Mouse (Mus musculus): ENCODE results near the gene Exoc3l4. TPM values are rescaled to one million over a fixed set of nuclear protein-coding genes. Genes with fewer than 3 reads are reported as not detected.

The Exoc3l4 gene
- polyA plus RNA-seq, 1 experiment from 2014 or later = 1.9 TPM

DNA sequence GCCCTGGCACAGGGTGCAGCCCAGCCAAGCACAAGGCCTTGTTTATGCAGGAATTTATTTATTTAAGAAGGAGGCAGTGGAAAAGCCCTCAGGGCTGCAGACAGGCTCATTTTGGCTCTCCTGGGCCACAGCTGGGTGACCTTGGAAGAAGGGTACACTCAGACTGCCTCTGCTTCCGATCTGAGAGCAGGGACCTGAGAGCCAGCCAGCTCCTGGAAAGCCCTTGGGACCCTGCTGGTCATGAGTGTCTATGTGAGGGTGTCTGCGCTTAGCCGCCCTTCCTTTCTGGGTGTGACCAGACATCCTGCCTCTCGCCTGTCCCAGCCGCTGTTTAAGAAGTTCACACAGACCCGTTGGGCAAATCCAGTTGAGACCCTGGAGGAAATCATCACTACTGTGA, 33.5 kb downstream of the Exoc3l4 start:
- Histone ChIP-seq H3K36me3 (replicated peaks) (no peaks in the 10 kb centered on the region), H3K4me1 (peaks cover 7% of the 10 kb centered on the region), H3K9ac (no peak overlapping the region), H3K4me3 (no peak overlapping the region), H3K27me3 (replicated peaks) (peaks cover 64% of the 10 kb centered on the region), H3K9me3 (no peaks in the 10 kb centered on the region), H3K27ac (no peak overlapping the region), H3K4me2 (no peak overlapping the region)
- 51% methylated on average over 6 of the region's 6 CpGs for WGBS
- no peak for ATAC-seq (replicated peaks)

DNA sequence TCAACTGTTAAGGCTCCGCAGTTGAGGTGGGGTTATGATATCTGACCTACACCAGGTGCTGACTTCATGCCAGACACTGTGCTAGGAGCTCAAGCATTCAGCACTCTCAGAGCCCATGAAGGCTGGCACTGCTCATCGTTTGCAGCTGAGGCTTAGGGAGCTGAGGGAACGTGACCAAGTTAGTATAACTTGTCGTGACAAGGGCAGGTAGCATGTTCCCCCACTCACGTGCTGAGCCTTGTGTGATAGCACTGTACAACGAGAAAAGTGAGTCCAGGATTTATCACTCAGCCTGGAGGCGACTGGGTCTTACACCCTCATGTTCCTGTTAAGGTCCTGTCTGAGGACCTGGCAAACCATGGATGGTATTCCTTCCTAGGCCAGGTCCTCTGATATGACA, 34.7 kb downstream of the Exoc3l4 start:
- no peak overlapping the region for H3K27ac ChIP-seq

DNA sequence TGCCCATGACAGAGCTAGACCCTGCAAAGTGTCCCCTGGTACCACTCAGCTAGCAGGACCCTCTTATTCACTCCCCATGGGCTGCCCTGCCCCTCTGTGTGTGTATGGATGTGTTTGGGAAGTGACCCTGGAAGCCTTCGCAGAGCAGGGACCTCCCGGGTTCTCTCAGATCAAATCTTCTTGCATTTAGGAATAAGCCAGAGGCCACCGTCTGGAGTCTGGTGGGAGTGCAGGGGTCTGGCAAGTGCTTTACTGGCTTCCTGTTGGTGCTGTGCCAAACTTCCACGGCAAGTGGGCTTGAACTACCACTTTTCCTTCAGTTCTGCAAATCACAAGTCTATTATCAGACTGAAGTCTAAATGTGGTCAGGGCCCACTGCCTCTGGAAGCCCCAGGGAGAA, 37.2 kb downstream of the Exoc3l4 start:
- Histone ChIP-seq H3K4me2 (no peak overlapping the region), H3K27me3 (replicated peaks) (peaks cover 28% of the 10 kb centered on the region), H3K4me3 (no peak overlapping the region), H3K27ac (no peak overlapping the region), H3K9ac (no peak overlapping the region), H3K36me3 (replicated peaks) (no peaks in the 10 kb centered on the region), H3K4me1 (no peaks in the 10 kb centered on the region), H3K9me3 (no peaks in the 10 kb centered on the region)
- 37% methylated on average over 4 of the region's 4 CpGs for WGBS
- ATAC-seq (replicated peaks) = no peak

More for the DNA sequence above, 34.7 kb downstream of the Exoc3l4 start:
- no peak for ATAC-seq (replicated peaks)
- no peaks in the 10 kb centered on the region for H3K9me3 ChIP-seq
- peaks cover 52% of the 10 kb centered on the region for H3K27me3 ChIP-seq (replicated peaks)
- H3K36me3 ChIP-seq (replicated peaks) = no peaks in the 10 kb centered on the region
- WGBS = 81% methylated on average over 7 of the region's 7 CpGs
- no peak overlapping the region for H3K9ac ChIP-seq
- no peak overlapping the region for H3K4me2 ChIP-seq
- no peaks in the 10 kb centered on the region for H3K4me1 ChIP-seq
- H3K4me3 ChIP-seq = no peak overlapping the region

DNA sequence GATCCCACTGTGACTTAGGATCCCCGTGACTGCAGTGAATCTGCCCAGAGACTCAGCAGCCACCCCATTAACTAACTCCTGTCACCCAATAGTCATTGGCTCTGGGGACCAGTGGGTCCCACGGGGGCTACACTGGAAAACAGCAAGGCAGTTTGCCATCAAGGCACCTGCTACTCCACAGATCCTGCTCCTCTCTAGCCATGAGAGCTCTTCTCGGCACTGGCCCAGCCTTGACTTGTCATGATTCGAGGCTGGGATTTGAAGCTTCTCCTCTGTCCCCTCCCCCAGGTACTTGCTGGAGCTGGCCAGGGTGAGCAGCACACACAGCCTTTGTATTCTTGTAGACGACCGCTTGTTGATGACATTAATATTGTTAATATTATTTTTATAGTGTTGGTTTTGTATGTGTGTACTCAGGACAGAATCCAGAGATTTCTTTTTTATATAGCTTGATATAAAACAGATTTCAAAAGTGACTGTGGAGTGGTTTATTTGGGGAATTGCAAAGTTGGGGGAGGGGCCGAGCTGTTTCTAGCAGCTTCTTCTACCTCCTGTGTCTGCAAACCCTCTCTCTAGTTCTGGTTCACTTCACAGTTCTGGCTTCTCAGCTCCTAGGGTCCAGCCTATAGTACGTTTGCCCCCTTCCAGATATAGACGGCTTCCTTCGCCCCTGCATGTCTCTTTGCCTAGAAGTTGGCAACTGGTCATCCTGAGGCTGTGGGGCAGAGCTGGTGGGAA, 37.9 kb downstream of the Exoc3l4 start:
- H3K9ac ChIP-seq = no peak overlapping the region
- WGBS = 61% methylated on average over 10 of the region's 10 CpGs
- no peaks in the 10 kb centered on the region for H3K4me1 ChIP-seq
- no peak overlapping the region for H3K4me2 ChIP-seq
- no peak overlapping the region for H3K4me3 ChIP-seq
- ATAC-seq (replicated peaks) = no peak
- no peaks in the 10 kb centered on the region for H3K9me3 ChIP-seq
- H3K36me3 ChIP-seq (replicated peaks) = no peaks in the 10 kb centered on the region
- no peak overlapping the region for H3K27ac ChIP-seq
- peaks cover 22% of the 10 kb centered on the region for H3K27me3 ChIP-seq (replicated peaks)

DNA sequence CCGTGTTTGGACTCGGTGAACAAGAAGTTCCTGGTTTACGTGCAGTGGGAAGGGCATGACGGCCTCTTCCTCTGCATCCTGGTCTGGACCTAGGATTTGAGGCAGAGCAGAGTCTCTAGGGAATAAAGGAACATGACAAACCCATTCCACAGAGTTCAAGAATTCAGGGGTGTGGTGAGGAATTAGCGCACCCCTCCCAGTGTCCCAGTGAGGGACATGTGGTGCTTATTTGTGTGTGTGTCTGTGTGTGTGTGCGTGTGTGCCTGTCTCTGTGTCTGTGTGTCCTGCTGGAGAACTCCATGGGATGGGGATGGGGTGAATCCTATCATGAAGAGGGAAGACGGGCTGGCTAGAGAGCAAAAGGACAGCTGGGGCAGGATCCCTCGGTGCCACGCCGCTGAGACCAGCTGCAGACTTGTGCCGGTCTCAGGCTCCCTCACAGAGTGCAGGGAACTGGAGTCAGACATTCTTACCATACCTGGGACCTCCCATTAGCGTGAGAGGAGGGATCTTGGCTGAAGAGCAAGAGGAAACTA, 38.6 kb downstream of the Exoc3l4 start:
- 70% methylated on average over 12 of the region's 12 CpGs for WGBS
- no peak for ATAC-seq (replicated peaks)
- peaks cover 16% of the 10 kb centered on the region; the same call in 1 of the 2 replicates for H3K27me3 ChIP-seq (replicated peaks)

DNA sequence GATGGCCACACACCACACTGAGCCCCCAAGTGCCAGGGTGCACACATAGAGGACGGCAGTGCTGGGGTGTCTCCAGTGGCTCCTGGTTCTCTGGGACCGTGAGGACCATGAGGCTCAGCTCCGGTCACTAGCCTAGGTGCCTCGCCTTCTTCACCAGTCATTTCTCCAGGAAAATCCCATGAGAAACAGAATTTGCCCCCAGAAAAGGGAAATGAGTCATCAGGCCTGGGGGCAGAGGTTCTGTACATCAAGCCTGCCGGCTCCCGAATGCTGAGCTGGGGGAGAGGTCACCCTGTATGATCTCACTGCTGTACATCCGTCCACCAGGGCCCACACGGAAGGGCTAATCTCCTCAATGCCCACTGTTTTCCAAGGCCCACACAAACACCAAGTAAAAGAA, 39.0 kb downstream of the Exoc3l4 start:
- 54% methylated on average over 8 of the region's 8 CpGs for WGBS
- Histone ChIP-seq H3K9ac (no peak overlapping the region), H3K4me3 (no peak overlapping the region), H3K4me2 (no peak overlapping the region), H3K27ac (no peak overlapping the region), H3K27me3 (replicated peaks) (peaks cover 12% of the 10 kb centered on the region; the same call in 1 of the 2 replicates), H3K9me3 (no peaks in the 10 kb centered on the region), H3K36me3 (replicated peaks) (no peaks in the 10 kb centered on the region), H3K4me1 (no peaks in the 10 kb centered on the region)
- no peak for ATAC-seq (replicated peaks)

More for the DNA sequence above, 38.6 kb downstream of the Exoc3l4 start:
- H3K9me3 ChIP-seq = no peaks in the 10 kb centered on the region
- H3K9ac ChIP-seq = no peak overlapping the region
- no peaks in the 10 kb centered on the region for H3K4me1 ChIP-seq
- no peak overlapping the region for H3K4me2 ChIP-seq
- H3K4me3 ChIP-seq = no peak overlapping the region
- no peak overlapping the region for H3K27ac ChIP-seq
- no peaks in the 10 kb centered on the region for H3K36me3 ChIP-seq (replicated peaks)

DNA sequence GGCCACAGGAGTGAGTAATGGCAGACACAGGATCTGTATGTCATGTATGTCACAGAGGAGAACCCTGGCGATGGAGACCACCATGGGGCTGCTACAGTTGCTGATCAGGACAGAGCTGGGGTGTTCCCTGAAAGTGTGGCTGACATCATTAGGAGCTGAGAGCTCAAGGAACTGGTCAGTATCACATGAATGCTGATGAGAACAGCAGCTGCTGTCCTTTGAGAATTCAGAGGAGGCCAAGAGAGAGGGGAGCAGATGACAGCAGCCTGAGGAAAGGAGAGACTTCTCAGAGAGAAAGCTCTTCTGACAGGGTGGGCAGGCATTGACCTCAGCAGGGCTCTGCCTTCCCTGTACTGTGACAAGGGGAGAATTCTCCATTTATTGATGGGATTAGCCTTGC, 40.9 kb downstream of the Exoc3l4 start:
- Histone ChIP-seq H3K27me3 (replicated peaks) (no peaks in the 10 kb centered on the region), H3K27ac (no peak overlapping the region), H3K9ac (no peak overlapping the region), H3K36me3 (replicated peaks) (no peaks in the 10 kb centered on the region), H3K9me3 (no peaks in the 10 kb centered on the region), H3K4me1 (no peaks in the 10 kb centered on the region), H3K4me3 (no peak overlapping the region), H3K4me2 (no peak overlapping the region)
- WGBS = 81% methylated on average over 1 of the region's 1 CpGs
- ATAC-seq (replicated peaks) = no peak

DNA sequence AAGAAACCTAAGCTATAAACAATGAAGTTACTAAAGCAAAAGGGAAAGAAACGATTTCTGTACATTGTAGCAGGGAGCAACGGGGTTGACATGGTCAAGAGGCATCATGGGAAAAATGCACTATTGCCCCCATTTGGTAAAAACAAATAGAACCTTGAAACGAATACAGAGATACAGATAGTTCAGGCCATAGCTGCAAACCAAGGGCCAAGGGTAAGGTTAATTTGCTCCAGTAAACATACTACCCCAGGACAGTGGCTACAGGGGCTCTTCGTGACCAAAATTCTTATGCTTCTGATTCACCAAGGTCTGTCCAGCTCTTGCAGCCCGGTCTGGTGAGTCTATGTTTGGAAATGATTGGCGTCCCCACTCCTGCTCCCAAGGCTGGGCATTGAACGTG, 46.8 kb downstream of the Exoc3l4 start:
- H3K27me3 ChIP-seq (replicated peaks) = no peaks in the 10 kb centered on the region
- H3K9ac ChIP-seq = no peak overlapping the region
- ATAC-seq (replicated peaks) = no peak
- H3K27ac ChIP-seq = no peak overlapping the region
- no peak overlapping the region for H3K4me3 ChIP-seq
- no peaks in the 10 kb centered on the region for H3K4me1 ChIP-seq
- WGBS = 80% methylated on average over 7 of the region's 7 CpGs
- H3K36me3 ChIP-seq (replicated peaks) = no peaks in the 10 kb centered on the region
- H3K4me2 ChIP-seq = no peak overlapping the region
- H3K9me3 ChIP-seq = no peaks in the 10 kb centered on the region

DNA sequence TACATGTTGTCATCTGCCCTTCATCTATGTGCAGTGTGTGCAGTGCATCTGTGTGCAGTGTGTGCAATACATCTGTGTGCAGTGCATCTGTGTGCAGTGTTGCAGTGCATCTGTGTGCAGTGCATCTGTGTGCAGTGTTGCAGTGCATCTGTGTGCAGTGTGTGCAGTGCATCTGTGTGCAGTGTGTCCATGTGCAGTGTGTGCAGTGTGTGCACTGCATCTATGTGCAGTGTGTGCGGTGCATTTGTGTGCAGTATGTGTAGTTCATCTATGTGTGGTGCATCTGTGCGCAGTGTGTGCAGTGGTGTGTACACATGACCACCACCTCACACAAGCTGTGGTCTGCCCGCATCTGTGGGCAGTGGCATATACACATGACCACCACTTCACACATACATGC, 49.6 kb downstream of the Exoc3l4 start:
- no peak overlapping the region for H3K4me2 ChIP-seq
- no peak overlapping the region for H3K9ac ChIP-seq
- no peaks in the 10 kb centered on the region for H3K4me1 ChIP-seq
- no peaks in the 10 kb centered on the region for H3K27me3 ChIP-seq (replicated peaks)
- H3K9me3 ChIP-seq = no peaks in the 10 kb centered on the region
- no peak overlapping the region for H3K4me3 ChIP-seq
- H3K36me3 ChIP-seq (replicated peaks) = no peaks in the 10 kb centered on the region
- H3K27ac ChIP-seq = no peak overlapping the region
- 97% methylated on average over 3 of the region's 3 CpGs for WGBS
- ATAC-seq (replicated peaks) = no peak

DNA sequence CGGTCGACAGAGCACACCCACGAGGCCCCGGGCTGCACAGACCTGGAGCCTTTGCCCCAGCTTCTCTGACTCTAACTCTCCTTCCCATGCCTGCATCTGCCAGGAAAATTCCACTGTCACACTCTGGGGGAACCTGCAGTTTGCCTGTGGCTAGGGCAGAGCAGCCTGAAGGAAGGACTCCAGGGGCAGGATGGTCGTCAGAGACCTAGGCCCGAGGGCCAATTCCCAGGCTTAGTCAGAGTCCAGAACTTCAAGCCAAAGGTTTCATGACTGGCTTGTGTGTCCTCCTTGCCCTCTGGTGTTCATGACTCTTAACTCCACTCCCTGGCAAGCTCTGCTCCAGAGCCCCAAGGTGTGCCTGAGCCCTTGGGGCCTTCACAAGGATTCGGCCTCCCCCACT, 51.4 kb downstream of the Exoc3l4 start:
- Histone ChIP-seq H3K4me2 (no peak overlapping the region), H3K9ac (no peak overlapping the region), H3K4me3 (no peak overlapping the region), H3K9me3 (no peaks in the 10 kb centered on the region), H3K27me3 (replicated peaks) (no peaks in the 10 kb centered on the region), H3K27ac (no peak overlapping the region), H3K4me1 (no peaks in the 10 kb centered on the region), H3K36me3 (replicated peaks) (no peaks in the 10 kb centered on the region)
- no peak for ATAC-seq (replicated peaks)
- WGBS = 55% methylated on average over 7 of the region's 7 CpGs

DNA sequence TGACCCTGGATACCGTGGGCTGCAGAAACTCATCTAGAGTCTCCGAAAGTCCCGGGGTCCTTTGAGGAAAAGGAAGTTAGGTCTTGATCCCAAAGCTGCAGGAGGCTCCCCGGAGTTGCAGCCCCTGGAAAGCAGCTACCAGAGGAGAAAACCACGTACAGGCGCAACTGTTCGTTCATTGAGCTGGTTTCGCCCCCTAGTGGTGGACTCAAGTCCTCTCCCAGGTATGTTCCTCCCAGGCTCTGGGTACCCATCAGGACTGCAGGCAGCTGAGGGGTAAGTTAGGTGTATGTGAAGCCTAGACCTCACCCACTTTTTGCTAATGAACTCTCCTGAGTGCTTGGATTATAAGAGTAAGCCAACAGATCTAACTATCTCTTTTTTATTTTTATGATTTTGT, 52.7 kb downstream of the Exoc3l4 start:
- no peak overlapping the region for H3K9ac ChIP-seq
- WGBS = 7% methylated on average over 8 of the region's 8 CpGs
- ATAC-seq (replicated peaks) = no peak
- H3K4me3 ChIP-seq = no peak overlapping the region
- no peak overlapping the region for H3K27ac ChIP-seq
- H3K36me3 ChIP-seq (replicated peaks) = no peaks in the 10 kb centered on the region
- H3K27me3 ChIP-seq (replicated peaks) = no peaks in the 10 kb centered on the region
- H3K9me3 ChIP-seq = no peaks in the 10 kb centered on the region
- H3K4me2 ChIP-seq = no peak overlapping the region
- no peaks in the 10 kb centered on the region for H3K4me1 ChIP-seq

DNA sequence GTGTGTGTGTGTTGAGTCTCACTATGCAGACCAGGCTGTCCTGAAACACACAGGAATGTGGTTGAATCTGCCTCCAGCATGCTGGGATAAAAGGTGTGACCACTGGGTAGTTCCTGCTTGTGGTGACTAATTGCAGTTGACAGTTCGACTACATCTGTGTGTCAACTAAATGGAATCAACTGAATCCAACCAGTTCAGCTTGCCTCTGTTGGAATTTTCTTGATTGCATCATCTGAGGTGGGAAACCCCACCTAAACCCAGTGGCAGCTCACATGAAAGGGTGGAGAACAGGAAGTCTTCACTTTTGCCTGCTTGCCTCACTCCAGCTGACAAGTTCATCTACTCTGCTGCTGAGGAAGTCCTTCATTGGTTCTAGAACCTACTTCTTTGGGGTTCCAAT, 54.3 kb downstream of the Exoc3l4 start:
- H3K9ac ChIP-seq = no peak overlapping the region
- 58% methylated on average over 1 of the region's 1 CpGs for WGBS
- no peak overlapping the region for H3K27ac ChIP-seq
- no peak overlapping the region for H3K4me2 ChIP-seq
- no peak for ATAC-seq (replicated peaks)
- no peaks in the 10 kb centered on the region for H3K9me3 ChIP-seq
- H3K36me3 ChIP-seq (replicated peaks) = no peaks in the 10 kb centered on the region
- H3K4me3 ChIP-seq = no peak overlapping the region
- H3K27me3 ChIP-seq (replicated peaks) = no peaks in the 10 kb centered on the region
- H3K4me1 ChIP-seq = no peaks in the 10 kb centered on the region

DNA sequence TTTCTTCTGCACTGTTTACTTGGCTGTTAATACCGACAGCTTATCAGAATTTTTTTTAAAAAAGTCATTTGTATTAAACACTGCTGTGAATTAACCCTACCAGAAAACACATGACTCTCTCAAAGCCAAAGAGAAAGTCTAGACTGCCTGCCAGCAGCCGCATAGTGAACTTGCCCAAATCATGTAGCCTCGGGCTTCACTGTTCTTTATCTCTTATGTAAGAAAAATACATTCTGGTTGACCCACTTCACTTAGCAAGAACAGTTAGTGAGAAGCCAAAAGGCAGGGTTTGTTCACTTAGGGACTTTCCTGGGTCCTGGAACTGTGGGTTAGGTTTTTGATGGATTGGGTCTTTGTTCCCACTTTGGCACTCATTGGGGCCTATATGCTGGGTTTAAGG, 54.9 kb downstream of the Exoc3l4 start:
- Histone ChIP-seq H3K4me1 (no peaks in the 10 kb centered on the region), H3K4me3 (no peak overlapping the region), H3K36me3 (replicated peaks) (no peaks in the 10 kb centered on the region), H3K27me3 (replicated peaks) (no peaks in the 10 kb centered on the region), H3K9ac (no peak overlapping the region), H3K27ac (no peak overlapping the region), H3K4me2 (no peak overlapping the region), H3K9me3 (no peaks in the 10 kb centered on the region)
- ATAC-seq (replicated peaks) = no peak
- WGBS = 80% methylated on average over 3 of the region's 3 CpGs

All from midbrain, embryonic 15.5 days (tissue).